Mouse (Mus musculus) CD8-positive naive resting alpha-beta T cell, adult 2 months (primary cell): ENCODE measurements around the gene Odr4.

Source experiments
- DNase-seq, 2 experiments: peaks; one replicate each; pipeline ENCODE4 v3.0.0; 2022; ENCODE audit warnings: low read depth in 2 of 2, low spot score in 2 of 2

Gene Odr4

GRCm38 (mm10) chr1:150392638-150393487 lies at the start of gene Odr4, which contains the start of gene Tpr:
Gene Odr4 (minus strand): TSS chr1:150393080.
Gene Tpr (plus strand): TSS chr1:150392838.
- DNase-seq: peak; percentile 97 to 99

- DNase-seq: no peak
Measured at GRCm38 (mm10) chr1:150441731-150442130, 48.9 kb upstream of the Odr4 start.

- DNase-seq: no peak
Measured at GRCm38 (mm10) chr1:150438641-150439040, 45.8 kb upstream of the Odr4 start.

GRCm38 (mm10) chr1:150426216-150426615 lies 33.3 kb upstream of the Odr4 start:
- no peak for DNase-seq

- DNase-seq: no peak
Measured at GRCm38 (mm10) chr1:150425665-150426064, 32.8 kb upstream of the Odr4 start.

- DNase-seq: no peak
Measured at GRCm38 (mm10) chr1:150418426-150418825, 25.5 kb upstream of the Odr4 start.

- DNase-seq: no peak
Measured at GRCm38 (mm10) chr1:150416006-150416405, 23.1 kb upstream of the Odr4 start.

- DNase-seq: no peak
Measured at GRCm38 (mm10) chr1:150409996-150410395, 17.1 kb upstream of the Odr4 start.

GRCm38 (mm10) chr1:150407285-150407684 lies 14.4 kb upstream of the Odr4 start:
- DNase-seq: no peak

GRCm38 (mm10) chr1:150404555-150404954 lies 11.7 kb upstream of the Odr4 start:
- DNase-seq: no peak

- no peak for DNase-seq
Measured at GRCm38 (mm10) chr1:150403914-150404313, 11.0 kb upstream of the Odr4 start.

GRCm38 (mm10) chr1:150396001-150396400 lies 3.1 kb upstream of the Odr4 start:
- peak in 1 of 2 experiments; percentile 7 for DNase-seq

- DNase-seq: no peak
Measured at GRCm38 (mm10) chr1:150393488-150393852, 590 bp upstream of the Odr4 start.

GRCm38 (mm10) chr1:150391931-150392637 lies 796 bp downstream of the Odr4 start:
- no peak for DNase-seq

- no peak for DNase-seq
Measured at GRCm38 (mm10) chr1:150389390-150390129, 3.3 kb downstream of the Odr4 start.

GRCm38 (mm10) chr1:150387572-150387971 lies 5.3 kb downstream of the Odr4 start:
- DNase-seq: no peak

- no peak for DNase-seq
Measured at GRCm38 (mm10) chr1:150384138-150384537, 8.7 kb downstream of the Odr4 start.

GRCm38 (mm10) chr1:150374247-150374646 lies 18.6 kb downstream of the Odr4 start:
- no peak for DNase-seq

GRCm38 (mm10) chr1:150372895-150373294 lies 20.0 kb downstream of the Odr4 start:
- no peak for DNase-seq

GRCm38 (mm10) chr1:150360864-150361263 lies 32.0 kb downstream of the Odr4 start:
- no peak for DNase-seq

GRCm38 (mm10) chr1:150335111-150335510 lies 57.8 kb downstream of the Odr4 start:
- DNase-seq: no peak

GRCm38 (mm10) chr1:150319205-150319604 lies 73.7 kb downstream of the Odr4 start, which contains the start of gene Pdc:
Gene Pdc (plus strand): TSS chr1:150319417.
- DNase-seq: no peak
